Mouse (Mus musculus): ENCODE measurements at regions not wholly inside any gene's neighbourhood (a gene's known extent, or its start where the extent isn't known, plus 50 kb on each side); places are given as distances from the start of the nearest gene placed in this dataset.

GRCm38 (mm10) chr7:116857141-116857540 is 353.0 kb downstream of the Nucb2 start:
- DNase-seq (ENCODE audit: low spot score in 2 of 2) = no peak

- DNase-seq (ENCODE audit: low spot score in 2 of 2) = no peak
These were observed 353.6 kb downstream of the Nucb2 start for GRCm38 (mm10) chr7:116857744-116858143.

GRCm38 (mm10) chr7:116882268-116882964 is 378.2 kb downstream of the Nucb2 start:
- no peak for DNase-seq (ENCODE audit: low spot score in 2 of 2)

GRCm38 (mm10) chr7:116893846-116894245 is 389.7 kb downstream of the Nucb2 start:
- DNase-seq (ENCODE audit: low spot score in 2 of 2) = no peak

GRCm38 (mm10) chr7:116915797-116916196 is 411.6 kb downstream of the Nucb2 start:
- no peak for DNase-seq (ENCODE audit: low spot score in 2 of 2)

- no peak for DNase-seq (ENCODE audit: low spot score in 2 of 2)
These were observed 413.9 kb downstream of the Nucb2 start for GRCm38 (mm10) chr7:116917921-116918670.

GRCm38 (mm10) chr7:116946448-116946847 is 434.3 kb upstream of the Xylt1 start:
- no peak for DNase-seq (ENCODE audit: low spot score in 2 of 2)

GRCm38 (mm10) chr7:116959196-116959895 is 421.4 kb upstream of the Xylt1 start:
- DNase-seq (ENCODE audit: low spot score in 2 of 2) = no peak

- DNase-seq (ENCODE audit: low spot score in 2 of 2) = no peak
These were observed 416.9 kb upstream of the Xylt1 start for GRCm38 (mm10) chr7:116963839-116964238.

- no peak for DNase-seq (ENCODE audit: low spot score in 2 of 2)
These were observed 389.4 kb upstream of the Xylt1 start for GRCm38 (mm10) chr7:116991351-116991750.

GRCm38 (mm10) chr7:116992166-116992565 is 388.6 kb upstream of the Xylt1 start:
- no peak for DNase-seq (ENCODE audit: low spot score in 2 of 2)

GRCm38 (mm10) chr7:116995770-116996169 is 385.0 kb upstream of the Xylt1 start:
- no peak for DNase-seq (ENCODE audit: low spot score in 2 of 2)

GRCm38 (mm10) chr7:117003167-117003566 is 377.6 kb upstream of the Xylt1 start:
- no peak for DNase-seq (ENCODE audit: low spot score in 2 of 2)

GRCm38 (mm10) chr7:117018349-117018748 is 362.4 kb upstream of the Xylt1 start:
- DNase-seq (ENCODE audit: low spot score in 2 of 2) = no peak

GRCm38 (mm10) chr7:117021716-117022115 is 359.1 kb upstream of the Xylt1 start:
- DNase-seq (ENCODE audit: low spot score in 2 of 2) = peak; percentile 3 to 4

- DNase-seq (ENCODE audit: low spot score in 2 of 2) = no peak
These were observed 335.9 kb upstream of the Xylt1 start for GRCm38 (mm10) chr7:117044926-117045325.

- DNase-seq (ENCODE audit: low spot score in 2 of 2) = no peak
These were observed 331.5 kb upstream of the Xylt1 start for GRCm38 (mm10) chr7:117049249-117049648.

GRCm38 (mm10) chr7:117065771-117066170 is 315.0 kb upstream of the Xylt1 start:
- no peak for DNase-seq (ENCODE audit: low spot score in 2 of 2)

GRCm38 (mm10) chr7:117090911-117091550 is 289.7 kb upstream of the Xylt1 start:
- peak; percentile 3 to 27 for DNase-seq (ENCODE audit: low spot score in 2 of 2)

- no peak for DNase-seq (ENCODE audit: low spot score in 2 of 2)
These were observed 287.9 kb upstream of the Xylt1 start for GRCm38 (mm10) chr7:117092860-117093259.

GRCm38 (mm10) chr7:117097618-117098017 is 283.2 kb upstream of the Xylt1 start:
- no peak for DNase-seq (ENCODE audit: low spot score in 2 of 2)

- no peak for DNase-seq (ENCODE audit: low spot score in 2 of 2)
These were observed 281.7 kb upstream of the Xylt1 start for GRCm38 (mm10) chr7:117099041-117099440.
